Mouse (Mus musculus) ES-Bruce4 (cell line): Measurements from ENCODE around the gene Fuz. TPM values are rescaled to one million over a fixed set of nuclear protein-coding genes. Genes with fewer than 3 reads are reported as not detected.

Source experiments
- H3K27ac ChIP-seq: 2 replicates; pipeline ENCODE4 v1.5.1; 2012; ENCODE audit warnings: low read length, inconsistent platforms; ENCODE audit not compliant: insufficient read depth
- H3K27me3 ChIP-seq: 2 replicates; pipeline ENCODE4 v1.6.1; 2012; ENCODE audit warnings: mild to moderate bottlenecking, low read length, inconsistent platforms; ENCODE audit not compliant: control insufficient read depth, poor library complexity, insufficient read depth, severe bottlenecking
- H3K36me3 ChIP-seq: 2 replicates; pipeline ENCODE4 v1.6.1; 2012; ENCODE audit warnings: inconsistent platforms, mild to moderate bottlenecking, low read length, moderate library complexity; ENCODE audit not compliant: control insufficient read depth, poor library complexity, insufficient read depth, severe bottlenecking
- H3K4me1 ChIP-seq: one replicate; pipeline ENCODE4 v1.8.1; 2011; ENCODE audit warnings: low read length; ENCODE audit not compliant: control insufficient read depth, insufficient read depth
- H3K4me3 ChIP-seq: 2 replicates; pipeline ENCODE4 v1.5.1; 2011; ENCODE audit warnings: low read depth, mild to moderate bottlenecking, low read length
- H3K9ac ChIP-seq: 2 replicates; pipeline ENCODE4 v1.6.1; 2012; ENCODE audit warnings: low read depth, mild to moderate bottlenecking, inconsistent platforms; ENCODE audit not compliant: poor library complexity, severe bottlenecking
- H3K9me3 ChIP-seq: replicated peaks from 2 replicates; pipeline ENCODE4 v1.6.1; 2012; ENCODE audit warnings: mild to moderate bottlenecking, low read length, inconsistent platforms; ENCODE audit not compliant: control insufficient read depth, poor library complexity, insufficient read depth, severe bottlenecking
- CTCF ChIP-seq: IDR thresholded peaks from one replicate; pipeline ENCODE4 v1.8.1; 2011; ENCODE audit warnings: low read depth, low read length
- EP300 ChIP-seq: IDR thresholded peaks from 2 replicates; pipeline ENCODE4 v1.6.1; 2011; ENCODE audit warnings: low read depth, low read length; ENCODE audit not compliant: insufficient read depth
- POLR2A ChIP-seq: IDR thresholded peaks from one replicate; pipeline ENCODE4 v1.8.1; 2011; ENCODE audit warnings: low read length; ENCODE audit not compliant: insufficient read depth
- polyA plus RNA-seq: library from polyadenylated mRNA; stranded (reverse); fragments of >200 nt; gene quantifications from 2 replicates; pipeline ENCODE4 v1.2.4, GENCODE M21; 2011; ENCODE audit warnings: low read depth; ENCODE audit not compliant: missing spikeins, insufficient read depth, insufficient read length

The Fuz gene
- polyA plus RNA-seq, 1 experiment: 15.5 TPM

- H3K27me3 ChIP-seq: no peaks in the 10 kb centered on the region
- TF ChIP-seq EP300: no peak
- TF ChIP-seq POLR2A: no peak
- TF ChIP-seq CTCF: no peak
- H3K4me3 ChIP-seq: no peak overlapping the region
- no peak overlapping the region for H3K27ac ChIP-seq
- H3K9ac ChIP-seq: no peak overlapping the region
- no peaks in the 10 kb centered on the region for H3K9me3 ChIP-seq
- no peaks in the 10 kb centered on the region for H3K4me1 ChIP-seq
- peaks cover 11% of the 10 kb centered on the region; the same call in 1 of the 2 replicates for H3K36me3 ChIP-seq
Observed at GRCm38 (mm10) chr7:44859896-44860295, 36.0 kb upstream of the Fuz start.

- Histone ChIP-seq H3K4me3 (no peak overlapping the region), H3K27me3 (no peaks in the 10 kb centered on the region), H3K4me1 (no peaks in the 10 kb centered on the region), H3K9me3 (no peaks in the 10 kb centered on the region), H3K27ac (no peak overlapping the region), H3K36me3 (peaks cover 11% of the 10 kb centered on the region; the same call in 1 of the 2 replicates), H3K9ac (no peak overlapping the region)
- TF ChIP-seq EP300 (no peak), CTCF (peak; percentile 99), POLR2A (no peak)
Observed at GRCm38 (mm10) chr7:44860576-44861428, 35.1 kb upstream of the Fuz start.

DNA sequence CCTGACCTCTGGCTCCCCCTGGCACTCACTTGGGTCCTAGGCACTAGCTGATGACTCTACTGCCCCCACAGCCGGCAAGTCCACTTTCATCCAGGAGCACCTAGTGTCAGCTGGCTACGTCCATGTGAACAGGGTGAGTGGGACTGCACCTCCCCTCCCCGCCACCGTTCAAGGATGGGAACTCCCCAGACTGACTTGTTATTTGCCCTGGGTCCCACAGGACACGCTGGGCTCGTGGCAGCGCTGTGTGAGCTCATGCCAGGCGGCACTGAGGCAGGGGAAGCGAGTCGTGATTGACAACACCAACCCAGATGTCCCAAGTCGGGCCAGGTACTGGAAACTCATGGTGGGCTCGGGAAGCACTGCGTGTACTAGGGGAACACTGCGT lies 34.5 kb upstream of the Fuz start:
- no peak for TF ChIP-seq POLR2A
- TF ChIP-seq CTCF: no peak
- no peak for TF ChIP-seq EP300
- Histone ChIP-seq H3K27me3 (no peaks in the 10 kb centered on the region), H3K4me3 (no peak overlapping the region), H3K9ac (no peak overlapping the region), H3K9me3 (no peaks in the 10 kb centered on the region), H3K27ac (no peak overlapping the region), H3K4me1 (no peaks in the 10 kb centered on the region), H3K36me3 (peaks cover 11% of the 10 kb centered on the region; the same call in 1 of the 2 replicates)

DNA sequence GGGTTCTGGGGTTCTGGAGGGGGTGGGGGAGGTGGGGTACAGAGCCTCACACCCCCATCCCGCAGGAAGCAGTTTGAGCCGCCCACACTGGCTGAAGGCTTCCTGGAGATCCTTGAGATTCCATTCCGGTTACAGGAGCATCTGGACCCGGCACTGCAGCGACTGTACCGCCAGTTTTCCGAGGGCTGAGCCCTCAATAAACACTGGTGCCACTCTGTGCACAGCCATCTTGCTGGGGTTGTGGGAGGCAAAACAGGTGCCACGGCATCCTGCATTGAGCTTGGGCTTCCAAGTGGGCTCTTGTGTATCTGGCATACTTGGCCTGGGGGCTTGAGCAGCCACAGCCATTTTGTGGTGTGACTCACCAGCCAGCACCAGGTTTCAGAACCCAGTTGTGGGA lies 33.4 kb upstream of the Fuz start:
- no peaks in the 10 kb centered on the region for H3K9me3 ChIP-seq
- H3K4me3 ChIP-seq: no peak overlapping the region
- H3K27ac ChIP-seq: no peak overlapping the region
- no peaks in the 10 kb centered on the region for H3K27me3 ChIP-seq
- TF ChIP-seq EP300 (no peak), POLR2A (no peak), CTCF (no peak)
- H3K9ac ChIP-seq: no peak overlapping the region
- peaks cover 1% of the 10 kb centered on the region for H3K4me1 ChIP-seq
- peaks cover 11% of the 10 kb centered on the region; the same call in 1 of the 2 replicates for H3K36me3 ChIP-seq

GRCm38 (mm10) chr7:44863210-44863609 lies 32.7 kb upstream of the Fuz start:
- Histone ChIP-seq H3K4me3 (no peak overlapping the region), H3K36me3 (peaks cover 11% of the 10 kb centered on the region; the same call in 1 of the 2 replicates), H3K27ac (no peak overlapping the region), H3K9me3 (no peaks in the 10 kb centered on the region), H3K9ac (no peak overlapping the region), H3K27me3 (no peaks in the 10 kb centered on the region), H3K4me1 (peaks cover 2% of the 10 kb centered on the region)
- no peak for TF ChIP-seq CTCF
- TF ChIP-seq EP300: no peak
- TF ChIP-seq POLR2A: no peak

DNA sequence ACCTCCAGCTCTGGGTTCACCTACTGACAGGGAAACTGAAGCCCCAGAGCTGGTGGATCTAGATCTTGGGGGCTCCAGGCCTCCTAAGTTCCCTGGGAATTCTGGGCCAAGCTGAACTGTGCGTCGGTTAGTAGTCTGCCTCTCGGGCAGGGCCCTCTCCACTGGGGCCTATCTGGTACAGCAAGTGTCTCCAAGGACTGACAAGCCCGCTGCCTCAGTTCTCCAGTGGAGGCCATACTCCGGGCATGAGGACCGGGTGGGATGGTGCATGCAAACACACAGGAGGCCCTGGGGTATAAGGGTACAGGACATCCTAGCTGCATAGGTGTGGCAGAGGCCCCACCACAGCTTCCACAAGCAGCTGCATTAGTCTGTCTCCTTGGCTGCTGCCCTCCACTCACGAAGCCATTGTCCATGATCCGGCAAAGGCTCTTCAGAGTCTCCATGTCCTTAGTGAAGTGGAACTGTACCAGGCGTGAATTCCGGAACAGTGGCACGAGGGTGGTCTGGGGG lies 31.8 kb upstream of the Fuz start:
- Histone ChIP-seq H3K9ac (no peak overlapping the region), H3K27ac (no peak overlapping the region), H3K9me3 (no peaks in the 10 kb centered on the region), H3K36me3 (peaks cover 11% of the 10 kb centered on the region; the same call in 1 of the 2 replicates), H3K4me1 (peaks cover 2% of the 10 kb centered on the region), H3K4me3 (no peak overlapping the region), H3K27me3 (no peaks in the 10 kb centered on the region)
- TF ChIP-seq CTCF (no peak), EP300 (no peak), POLR2A (no peak)
